Mouse (Mus musculus) kidney, embryonic 15.5 days (tissue): ENCODE measurements at regions not wholly inside any gene's neighbourhood (a gene's known extent, or its start where the extent isn't known, plus 50 kb on each side); places are given as distances from the start of the nearest gene placed in this dataset.

Experiments used
- ATAC-seq: fragments of 200-750 bp; cut with Nextera tagmentation; replicated peaks from 2 replicates; pipeline ENCODE4 v1.8.0; 2017; ENCODE audit warnings: moderate TSS enrichment; ENCODE audit not compliant: low FRiP score
- H3K27ac ChIP-seq: fragments of 300-500 bp; sonication (generic); 2 replicates; pipeline ENCODE4 v1.5.1; 2015; ENCODE audit warnings: mild to moderate bottlenecking, inconsistent platforms
- H3K27me3 ChIP-seq: fragments of 300-500 bp; sonication (generic); 2 replicates; pipeline ENCODE4 v1.6.1; 2015; ENCODE audit warnings: inconsistent platforms
- H3K36me3 ChIP-seq: fragments of 300-500 bp; sonication (generic); 2 replicates; pipeline ENCODE4 v1.6.1; 2015; ENCODE audit warnings: inconsistent platforms
- H3K4me1 ChIP-seq: fragments of 300-500 bp; sonication (generic); 2 replicates; pipeline ENCODE4 v1.6.1; 2015; ENCODE audit warnings: inconsistent platforms
- H3K4me2 ChIP-seq: fragments of 300-500 bp; sonication (generic); 2 replicates; pipeline ENCODE4 v1.6.1; 2015; ENCODE audit warnings: moderate library complexity, mild to moderate bottlenecking, inconsistent platforms
- H3K4me3 ChIP-seq: fragments of 300-500 bp; sonication (generic); replicated peaks from 2 replicates; pipeline ENCODE4 v1.5.1; 2015; ENCODE audit warnings: mild to moderate bottlenecking, inconsistent platforms
- H3K9ac ChIP-seq: fragments of 300-500 bp; sonication (generic); 2 replicates; pipeline ENCODE4 v1.6.1; 2015; ENCODE audit warnings: mild to moderate bottlenecking, inconsistent platforms
- H3K9me3 ChIP-seq: fragments of 300-500 bp; sonication (generic); replicated peaks from 2 replicates; pipeline ENCODE4 v1.6.1; 2016; ENCODE audit warnings: inconsistent platforms
- WGBS: fragments of 180-500 bp; shearing (Covaris S2); methylation state at CpG from one replicate; pipeline ENCODE4 v1.1.7; 2015; ENCODE audit warnings: mixed read lengths; 5-methylcytosine and 5-hydroxymethylcytosine counted together

DNA sequence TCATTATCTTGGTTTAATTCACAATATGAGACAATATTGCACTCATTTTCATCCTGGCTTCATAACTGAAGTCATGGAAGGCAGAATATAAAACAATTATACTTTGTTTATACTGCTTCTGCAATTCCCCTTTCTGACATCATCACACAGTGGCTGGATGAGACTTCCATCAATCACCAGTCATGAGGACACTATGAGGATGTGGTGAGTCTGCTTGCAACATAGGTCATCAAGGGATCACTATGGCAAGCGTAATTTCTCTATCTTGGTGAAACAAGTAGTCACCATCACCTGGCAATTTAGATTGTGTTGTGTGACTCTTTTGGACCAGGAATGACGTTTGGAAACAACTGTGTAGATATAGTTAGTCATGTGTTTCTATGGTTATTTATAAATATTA lies 134.6 kb downstream of the Hao1 start:
- H3K9me3 ChIP-seq = no peaks in the 10 kb centered on the region
- no peak for ATAC-seq
- no peaks in the 10 kb centered on the region for H3K27me3 ChIP-seq
- 87% methylated on average over 2 of the region's 2 CpGs for WGBS
- no peak overlapping the region for H3K9ac ChIP-seq
- no peak overlapping the region for H3K4me2 ChIP-seq
- H3K27ac ChIP-seq = no peak overlapping the region
- no peaks in the 10 kb centered on the region for H3K4me1 ChIP-seq
- no peak overlapping the region for H3K4me3 ChIP-seq
- no peaks in the 10 kb centered on the region for H3K36me3 ChIP-seq

GRCm38 (mm10) chr2:134399564-134399963 lies 154.6 kb downstream of the Hao1 start:
- no peaks in the 10 kb centered on the region for H3K4me1 ChIP-seq
- H3K27me3 ChIP-seq = no peaks in the 10 kb centered on the region
- H3K9me3 ChIP-seq = no peaks in the 10 kb centered on the region
- 60% methylated on average over 3 of the region's 3 CpGs for WGBS
- 0 out of 2 replicates have a peak overlapping the region, but pooled peaks have one; percentile 41 for H3K27ac ChIP-seq
- no peak overlapping the region for H3K9ac ChIP-seq
- H3K4me2 ChIP-seq = no peak overlapping the region
- H3K36me3 ChIP-seq = no peaks in the 10 kb centered on the region
- ATAC-seq = peak; percentile 79
- no peak overlapping the region for H3K4me3 ChIP-seq

GRCm38 (mm10) chr2:134393421-134393820 lies 160.7 kb downstream of the Hao1 start:
- Histone ChIP-seq H3K9me3 (no peaks in the 10 kb centered on the region), H3K4me2 (no peak overlapping the region), H3K27me3 (no peaks in the 10 kb centered on the region), H3K9ac (no peak overlapping the region), H3K4me3 (no peak overlapping the region), H3K4me1 (no peaks in the 10 kb centered on the region), H3K27ac (no peak overlapping the region), H3K36me3 (no peaks in the 10 kb centered on the region)
- no peak for ATAC-seq
- WGBS = 94% methylated on average over 3 of the region's 3 CpGs

- WGBS = 66% methylated on average over 2 of the region's 2 CpGs
- Histone ChIP-seq H3K27ac (no peak overlapping the region), H3K27me3 (no peaks in the 10 kb centered on the region), H3K4me1 (no peaks in the 10 kb centered on the region), H3K4me3 (no peak overlapping the region), H3K9me3 (no peaks in the 10 kb centered on the region), H3K4me2 (no peak overlapping the region), H3K36me3 (no peaks in the 10 kb centered on the region), H3K9ac (no peak overlapping the region)
- no peak for ATAC-seq
Measured at GRCm38 (mm10) chr2:134375116-134375515, 179.1 kb downstream of the Hao1 start.

DNA sequence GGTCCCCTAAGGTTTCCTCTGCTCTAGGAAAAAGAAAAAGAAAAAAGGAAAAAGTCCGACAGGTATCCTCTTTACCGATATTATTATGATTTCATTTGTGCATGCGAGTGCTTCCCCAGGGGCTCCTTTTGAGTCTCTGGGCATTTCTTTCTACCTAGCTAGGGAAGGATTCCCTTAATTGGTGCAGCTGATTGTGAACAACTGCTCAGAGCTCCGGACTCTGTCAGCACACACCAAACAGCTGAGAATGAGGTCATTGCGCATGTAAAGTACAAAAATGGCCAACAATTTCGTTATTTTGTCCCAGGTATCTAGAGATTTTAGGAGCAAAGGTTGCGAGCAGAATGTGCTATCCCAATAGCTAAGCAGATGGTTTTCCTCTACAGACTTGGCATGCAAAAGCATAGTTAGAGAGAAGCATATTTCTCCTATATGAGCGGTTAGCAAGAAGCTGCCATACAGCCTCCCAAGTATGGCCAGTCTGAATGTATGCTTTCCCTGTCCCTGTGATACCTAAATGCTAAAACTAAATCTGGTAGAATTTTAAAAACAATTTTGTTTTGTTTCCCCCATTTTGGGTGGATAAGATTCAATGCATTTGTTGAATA lies 203.2 kb downstream of the Hao1 start:
- Histone ChIP-seq H3K4me1 (no peaks in the 10 kb centered on the region), H3K9me3 (no peaks in the 10 kb centered on the region), H3K27me3 (no peaks in the 10 kb centered on the region), H3K9ac (no peak overlapping the region), H3K27ac (no peak overlapping the region), H3K36me3 (no peaks in the 10 kb centered on the region), H3K4me2 (no peak overlapping the region), H3K4me3 (no peak overlapping the region)
- WGBS = 85% methylated on average over 8 of the region's 8 CpGs
- no peak for ATAC-seq

DNA sequence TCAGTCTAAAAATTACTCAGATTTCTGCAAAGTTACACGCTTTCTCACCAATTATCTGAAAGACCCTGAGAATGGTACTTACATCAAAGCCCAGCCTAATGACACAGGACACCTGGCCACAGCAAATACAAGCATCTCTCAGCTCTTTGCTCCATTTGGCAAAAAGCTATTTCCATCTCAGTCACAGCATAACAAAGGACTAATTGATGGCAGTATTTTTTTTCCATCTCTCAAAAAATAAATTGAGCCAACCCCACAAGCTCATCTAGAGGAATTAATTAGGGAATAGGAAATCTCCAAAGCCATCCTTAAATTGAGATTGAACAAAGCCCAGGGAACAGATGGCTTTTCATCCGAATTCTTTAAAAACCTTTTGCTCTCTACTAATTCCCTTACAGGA lies 203.7 kb downstream of the Hao1 start:
- no peak for ATAC-seq
- no peaks in the 10 kb centered on the region for H3K36me3 ChIP-seq
- H3K9me3 ChIP-seq = no peaks in the 10 kb centered on the region
- H3K4me1 ChIP-seq = no peaks in the 10 kb centered on the region
- no peaks in the 10 kb centered on the region for H3K27me3 ChIP-seq
- H3K4me3 ChIP-seq = no peak overlapping the region
- 82% methylated on average over 2 of the region's 2 CpGs for WGBS
- no peak overlapping the region for H3K27ac ChIP-seq
- no peak overlapping the region for H3K4me2 ChIP-seq
- no peak overlapping the region for H3K9ac ChIP-seq

- Histone ChIP-seq H3K4me2 (no peak overlapping the region), H3K36me3 (no peaks in the 10 kb centered on the region), H3K27me3 (no peaks in the 10 kb centered on the region), H3K4me3 (no peak overlapping the region), H3K27ac (no peak overlapping the region), H3K9ac (no peak overlapping the region), H3K4me1 (no peaks in the 10 kb centered on the region), H3K9me3 (no peaks in the 10 kb centered on the region)
- 72% methylated on average over 6 of the region's 6 CpGs for whole genome bisulfite sequencing
- no peak for ATAC-seq
Measured at GRCm38 (mm10) chr2:134342515-134343140, 211.5 kb downstream of the Hao1 start.

GRCm38 (mm10) chr2:134308092-134308491 lies 246.1 kb downstream of the Hao1 start:
- H3K36me3 ChIP-seq = no peaks in the 10 kb centered on the region
- H3K27me3 ChIP-seq = no peaks in the 10 kb centered on the region
- no peak overlapping the region for H3K9ac ChIP-seq
- 66% methylated on average over 3 of the region's 3 CpGs for WGBS
- H3K9me3 ChIP-seq = no peaks in the 10 kb centered on the region; the same call in 1 of the 2 replicates
- H3K4me1 ChIP-seq = no peaks in the 10 kb centered on the region
- H3K27ac ChIP-seq = no peak overlapping the region
- H3K4me2 ChIP-seq = no peak overlapping the region
- peak; percentile 52; the same call in 1 of the 2 replicates for ATAC-seq
- no peak overlapping the region for H3K4me3 ChIP-seq

- Histone ChIP-seq H3K36me3 (no peaks in the 10 kb centered on the region), H3K4me2 (no peak overlapping the region), H3K4me1 (no peaks in the 10 kb centered on the region), H3K9ac (no peak overlapping the region), H3K27ac (no peak overlapping the region), H3K9me3 (no peaks in the 10 kb centered on the region), H3K27me3 (no peaks in the 10 kb centered on the region), H3K4me3 (no peak overlapping the region)
- 91% methylated on average over 2 of the region's 2 CpGs for WGBS
- ATAC-seq = no peak
Measured at GRCm38 (mm10) chr2:134290126-134290691, 264.0 kb downstream of the Hao1 start.

DNA sequence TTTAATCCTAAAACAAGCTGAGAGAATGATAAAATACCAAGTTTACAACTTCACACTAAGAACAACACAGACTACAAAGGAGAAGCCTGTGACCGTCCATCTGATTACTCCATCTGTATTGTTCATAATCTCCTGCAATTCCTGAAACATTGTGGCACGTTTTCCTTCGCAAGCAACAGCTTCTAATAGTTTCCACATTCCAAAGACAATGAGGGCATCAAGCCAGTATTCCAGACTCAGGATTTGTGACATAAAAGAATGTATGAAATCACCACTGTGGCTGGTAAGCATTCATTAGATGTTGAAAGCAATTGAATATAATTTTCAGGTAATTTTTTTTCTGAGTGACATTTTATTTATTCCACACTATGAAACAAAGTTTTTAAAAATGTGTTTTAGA lies 278.3 kb downstream of the Hao1 start:
- Histone ChIP-seq H3K4me3 (no peak overlapping the region), H3K4me2 (no peak overlapping the region), H3K9ac (no peak overlapping the region), H3K27ac (no peak overlapping the region), H3K4me1 (no peaks in the 10 kb centered on the region), H3K36me3 (no peaks in the 10 kb centered on the region), H3K9me3 (no peaks in the 10 kb centered on the region), H3K27me3 (no peaks in the 10 kb centered on the region)
- no peak for ATAC-seq
- 56% methylated on average over 3 of the region's 3 CpGs for WGBS

DNA sequence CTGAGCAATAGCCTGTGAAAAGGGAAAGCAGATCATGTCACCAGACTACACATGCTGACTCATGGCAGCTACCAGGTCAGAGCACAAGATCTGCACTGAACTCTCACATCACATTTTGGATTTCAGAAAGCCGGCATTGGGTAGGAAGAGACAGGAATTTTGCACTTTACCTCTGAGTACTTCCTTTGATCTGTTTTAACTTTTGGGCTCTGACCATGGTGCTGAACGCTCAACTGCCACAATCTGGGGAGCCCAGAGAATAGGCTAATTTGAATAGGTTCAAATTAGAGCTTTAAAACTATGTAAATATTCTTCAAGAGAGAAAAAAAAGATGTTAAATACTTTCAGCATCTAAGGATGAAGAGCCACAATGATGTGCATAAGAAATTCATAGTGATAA lies 285.7 kb downstream of the Hao1 start:
- H3K4me2 ChIP-seq = no peak overlapping the region
- H3K27me3 ChIP-seq = no peaks in the 10 kb centered on the region
- no peak for ATAC-seq
- H3K4me3 ChIP-seq = no peak overlapping the region
- H3K9ac ChIP-seq = no peak overlapping the region
- H3K9me3 ChIP-seq = no peaks in the 10 kb centered on the region
- 18% methylated on average over 2 of the region's 2 CpGs for WGBS
- H3K4me1 ChIP-seq = no peaks in the 10 kb centered on the region
- no peaks in the 10 kb centered on the region for H3K36me3 ChIP-seq
- no peak overlapping the region for H3K27ac ChIP-seq
